Mouse (Mus musculus): ENCODE measurements around the gene Atp5j. TPM values are rescaled to one million over a fixed set of nuclear protein-coding genes. Genes with fewer than 3 reads are reported as not detected.

Atp5j gene
- polyA plus RNA-seq, 1 experiment from 2014 or later = 758 TPM

DNA sequence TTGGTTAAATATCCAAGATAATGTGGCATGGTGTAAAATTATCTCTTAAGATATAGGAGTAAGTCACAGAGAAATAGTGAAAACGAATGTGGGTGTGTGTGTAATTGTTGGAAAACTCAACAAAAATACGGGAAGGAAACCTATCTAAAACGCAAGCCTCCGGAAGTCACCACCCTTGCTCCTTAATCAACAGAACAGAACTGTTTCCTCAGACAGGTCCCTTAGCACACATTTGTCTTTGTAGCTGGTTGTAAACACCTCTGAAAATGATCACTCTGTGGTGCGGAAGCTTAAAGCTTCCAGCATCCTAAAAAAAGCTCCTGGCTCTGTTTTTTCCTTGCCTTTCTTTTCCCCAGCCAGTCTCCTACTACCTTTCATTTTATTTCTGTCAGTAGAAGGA lies 30.6 kb downstream of the Atp5j start:
- Histone ChIP-seq H3K4me1 (no peaks in the 10 kb centered on the region), H3K9me3 (no peaks in the 10 kb centered on the region), H3K9ac (no peak overlapping the region), H3K27me3 (no peaks in the 10 kb centered on the region), H3K27ac (no peak overlapping the region), H3K4me3 (replicated peaks) (no peak overlapping the region), H3K36me3 (replicated peaks) (peaks cover 27% of the 10 kb centered on the region), H3K4me2 (no peak overlapping the region)
- 92% methylated on average over 5 of the region's 5 CpGs for WGBS
- no peak for ATAC-seq (ENCODE audit: low FRiP score)

DNA sequence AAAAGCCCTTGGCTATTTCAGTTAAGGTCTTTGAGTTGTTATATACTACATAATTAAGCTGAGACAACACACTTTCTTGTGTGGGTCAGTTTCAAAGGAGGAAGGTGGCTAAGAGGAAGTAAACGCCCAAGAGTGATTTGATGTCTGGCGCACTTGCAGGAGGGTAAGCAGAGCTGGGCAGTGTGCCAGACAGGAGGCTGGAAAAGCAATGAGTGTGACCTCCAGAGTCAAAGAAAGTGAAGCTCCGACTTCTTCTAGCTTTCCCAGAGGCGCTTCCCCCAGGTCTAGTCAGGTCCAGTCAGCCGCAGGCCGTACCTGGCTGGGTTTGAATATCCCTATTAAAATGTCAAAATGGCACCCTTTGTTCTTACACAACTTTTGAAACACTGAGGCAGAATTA lies 33.2 kb downstream of the Atp5j start:
- Histone ChIP-seq H3K4me1 (no peaks in the 10 kb centered on the region), H3K9ac (no peak overlapping the region), H3K4me2 (no peak overlapping the region), H3K9me3 (no peaks in the 10 kb centered on the region), H3K27me3 (no peaks in the 10 kb centered on the region), H3K27ac (no peak overlapping the region), H3K4me3 (replicated peaks) (no peak overlapping the region), H3K36me3 (replicated peaks) (peaks cover 11% of the 10 kb centered on the region)
- WGBS = 88% methylated on average over 6 of the region's 6 CpGs
- no peak for ATAC-seq (ENCODE audit: low FRiP score)

DNA sequence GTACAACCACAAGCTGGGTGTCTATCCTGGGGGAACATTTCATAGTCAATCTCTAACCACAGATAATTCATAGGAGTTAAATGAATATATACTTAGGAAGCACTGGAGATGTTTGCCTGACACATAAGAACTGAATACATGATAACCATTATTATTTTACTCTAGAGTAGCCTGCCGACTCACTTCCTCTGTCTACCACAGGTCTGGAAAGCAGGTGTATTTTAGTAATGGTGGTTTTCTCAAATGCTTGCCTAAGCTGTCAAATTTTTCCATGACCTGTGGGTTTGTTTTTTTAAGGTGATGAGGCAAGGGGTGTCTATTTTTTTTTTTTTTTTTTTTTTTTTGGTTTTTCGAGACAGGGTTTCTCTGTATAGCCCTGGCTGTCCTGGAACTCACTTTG lies 35.4 kb downstream of the Atp5j start:
- no peaks in the 10 kb centered on the region for H3K27me3 ChIP-seq
- 98% methylated on average over 1 of the region's 2 CpGs for WGBS
- no peak overlapping the region for H3K4me2 ChIP-seq
- H3K27ac ChIP-seq = no peak overlapping the region
- H3K9me3 ChIP-seq = no peaks in the 10 kb centered on the region
- H3K9ac ChIP-seq = no peak overlapping the region
- no peak overlapping the region for H3K4me3 ChIP-seq (replicated peaks)
- no peaks in the 10 kb centered on the region for H3K36me3 ChIP-seq (replicated peaks)
- ATAC-seq (ENCODE audit: low FRiP score) = no peak
- H3K4me1 ChIP-seq = no peaks in the 10 kb centered on the region

DNA sequence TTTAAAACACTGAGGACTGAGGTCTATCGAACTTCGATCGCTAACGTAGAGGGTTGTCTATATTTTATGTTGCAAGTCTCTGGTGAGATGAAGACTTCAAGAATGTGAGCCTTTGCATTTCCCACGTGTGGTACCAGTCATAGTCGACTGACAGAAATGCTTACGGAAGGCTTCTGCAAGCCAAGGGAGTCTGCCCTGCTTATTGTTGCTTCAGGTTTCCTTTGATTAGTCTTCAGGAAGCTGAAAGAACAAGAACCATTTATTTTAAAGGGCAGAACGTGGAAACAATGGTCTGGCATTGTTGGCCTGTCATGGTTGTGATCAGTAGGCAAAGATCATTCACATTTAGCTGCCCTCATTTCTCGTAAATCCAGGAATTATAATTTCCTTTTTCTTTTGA lies 38.7 kb downstream of the Atp5j start:
- Histone ChIP-seq H3K27me3 (no peaks in the 10 kb centered on the region), H3K36me3 (replicated peaks) (no peaks in the 10 kb centered on the region), H3K9ac (no peak overlapping the region), H3K27ac (no peak overlapping the region), H3K4me3 (replicated peaks) (no peak overlapping the region), H3K4me1 (no peaks in the 10 kb centered on the region), H3K4me2 (no peak overlapping the region), H3K9me3 (no peaks in the 10 kb centered on the region)
- WGBS = 83% methylated on average over 9 of the region's 9 CpGs
- no peak for ATAC-seq (ENCODE audit: low FRiP score)

DNA sequence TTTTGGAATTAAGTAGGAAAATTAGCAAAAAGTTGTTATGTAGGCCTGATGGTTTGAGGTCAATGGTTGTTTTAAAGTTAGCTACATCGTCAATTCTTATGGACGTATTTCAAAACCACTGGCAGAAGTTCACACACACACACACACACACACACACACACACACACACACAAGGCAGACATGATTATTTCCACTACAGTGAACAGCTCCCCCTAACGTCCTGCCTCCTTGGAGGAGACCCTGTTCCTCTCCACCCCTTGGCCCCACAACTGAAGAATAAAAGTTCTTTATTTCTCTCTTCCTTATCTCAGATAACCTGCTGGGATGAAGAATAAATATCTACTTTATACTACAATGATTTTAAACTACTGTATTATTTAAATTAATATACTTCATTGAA lies 40.1 kb downstream of the Atp5j start:
- Histone ChIP-seq H3K36me3 (replicated peaks) (peaks cover 4% of the 10 kb centered on the region), H3K9me3 (no peaks in the 10 kb centered on the region), H3K4me2 (no peak overlapping the region), H3K9ac (no peak overlapping the region), H3K4me1 (no peaks in the 10 kb centered on the region), H3K27me3 (no peaks in the 10 kb centered on the region), H3K4me3 (replicated peaks) (no peak overlapping the region), H3K27ac (no peak overlapping the region)
- 63% methylated on average over 3 of the region's 3 CpGs for WGBS
- no peak for ATAC-seq (ENCODE audit: low FRiP score)

DNA sequence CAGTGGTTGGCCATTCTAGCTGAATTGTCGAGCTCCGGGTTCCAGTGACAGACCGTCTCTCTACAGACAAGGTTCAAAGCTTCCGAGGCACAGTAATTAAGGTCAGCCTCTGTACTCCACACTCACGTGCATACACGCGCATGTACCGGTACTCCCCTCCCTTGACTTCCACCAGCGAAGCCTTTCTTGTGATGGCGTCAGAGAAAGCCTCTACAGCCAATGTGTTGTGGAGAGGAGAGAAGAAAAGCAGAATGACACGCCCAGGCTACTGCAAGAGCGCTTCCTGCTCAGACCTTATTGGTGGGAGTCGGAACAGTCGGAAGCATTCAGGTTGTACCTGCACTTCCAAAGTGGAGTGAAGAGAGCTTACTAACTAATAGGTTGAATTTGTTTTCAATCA lies 42.0 kb downstream of the Atp5j start:
- no peak overlapping the region for H3K4me2 ChIP-seq
- H3K27me3 ChIP-seq = no peaks in the 10 kb centered on the region
- no peaks in the 10 kb centered on the region for H3K9me3 ChIP-seq
- H3K4me1 ChIP-seq = no peaks in the 10 kb centered on the region
- peaks cover 4% of the 10 kb centered on the region for H3K36me3 ChIP-seq (replicated peaks)
- H3K9ac ChIP-seq = no peak overlapping the region
- WGBS = 88% methylated on average over 14 of the region's 14 CpGs
- no peak for ATAC-seq (ENCODE audit: low FRiP score)
- no peak overlapping the region for H3K27ac ChIP-seq
- no peak overlapping the region for H3K4me3 ChIP-seq (replicated peaks)

DNA sequence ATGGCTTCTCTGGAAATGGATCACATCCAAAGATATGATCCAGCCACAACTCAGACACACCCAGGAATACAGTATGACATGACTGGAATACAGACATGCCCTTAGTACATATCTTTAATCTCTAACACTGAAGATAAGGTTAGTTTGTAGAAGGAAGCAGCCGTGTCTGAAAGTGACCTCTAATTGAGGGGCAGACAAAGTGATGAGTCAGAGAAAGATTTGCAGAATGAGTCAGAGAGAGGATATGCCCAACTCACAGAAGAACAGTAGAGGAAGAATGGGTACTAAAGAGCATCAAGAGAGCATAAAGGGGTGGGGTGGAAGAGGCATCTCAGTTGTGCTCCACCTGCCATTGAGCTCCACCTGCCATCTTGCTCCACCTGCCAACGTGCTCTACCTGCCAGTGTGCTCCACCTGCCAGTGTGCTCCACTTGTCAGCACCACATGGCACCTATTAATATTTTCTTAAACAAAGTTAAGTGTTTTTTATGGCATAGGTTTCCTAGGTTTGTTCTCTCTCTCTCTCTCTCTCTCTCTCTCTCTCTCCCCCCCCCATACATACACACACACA lies 44.7 kb downstream of the Atp5j start:
- Histone ChIP-seq H3K4me2 (no peak overlapping the region), H3K9ac (no peak overlapping the region), H3K27ac (no peak overlapping the region), H3K4me3 (replicated peaks) (no peak overlapping the region), H3K4me1 (no peaks in the 10 kb centered on the region), H3K36me3 (replicated peaks) (peaks cover 10% of the 10 kb centered on the region), H3K27me3 (no peaks in the 10 kb centered on the region), H3K9me3 (no peaks in the 10 kb centered on the region)
- WGBS = 95% methylated on average over 2 of the region's 2 CpGs
- no peak for ATAC-seq (ENCODE audit: low FRiP score)

DNA sequence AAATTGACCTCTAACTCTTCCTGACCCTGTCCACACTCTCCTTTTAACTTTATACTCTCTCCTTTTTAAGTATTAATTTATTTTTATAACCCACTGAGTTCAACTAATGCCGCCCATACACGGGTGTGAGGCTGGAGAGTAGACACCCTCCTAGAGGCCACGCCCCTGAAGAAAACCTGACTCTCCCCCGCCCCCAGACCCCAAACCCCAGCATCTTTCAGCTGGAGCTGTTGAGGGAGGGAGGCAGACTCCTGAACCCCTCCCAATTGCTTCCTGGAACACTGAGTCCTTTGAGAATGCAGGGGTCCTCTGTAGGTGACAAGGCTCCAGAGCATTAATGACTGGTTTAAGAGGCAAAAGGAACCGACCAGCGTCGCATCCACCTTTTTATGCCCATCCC lies 50.5 kb downstream of the Atp5j start:
- H3K4me1 ChIP-seq = peaks cover 4% of the 10 kb centered on the region; the same call in 1 of the 2 replicates
- H3K4me2 ChIP-seq = no peak overlapping the region
- no peaks in the 10 kb centered on the region for H3K9me3 ChIP-seq
- no peak for ATAC-seq (ENCODE audit: low FRiP score)
- WGBS = 9% methylated on average over 7 of the region's 7 CpGs
- H3K27ac ChIP-seq = no peak overlapping the region
- H3K36me3 ChIP-seq (replicated peaks) = peaks cover 8% of the 10 kb centered on the region
- H3K4me3 ChIP-seq (replicated peaks) = no peak overlapping the region
- no peaks in the 10 kb centered on the region for H3K27me3 ChIP-seq
- H3K9ac ChIP-seq = no peak overlapping the region

DNA sequence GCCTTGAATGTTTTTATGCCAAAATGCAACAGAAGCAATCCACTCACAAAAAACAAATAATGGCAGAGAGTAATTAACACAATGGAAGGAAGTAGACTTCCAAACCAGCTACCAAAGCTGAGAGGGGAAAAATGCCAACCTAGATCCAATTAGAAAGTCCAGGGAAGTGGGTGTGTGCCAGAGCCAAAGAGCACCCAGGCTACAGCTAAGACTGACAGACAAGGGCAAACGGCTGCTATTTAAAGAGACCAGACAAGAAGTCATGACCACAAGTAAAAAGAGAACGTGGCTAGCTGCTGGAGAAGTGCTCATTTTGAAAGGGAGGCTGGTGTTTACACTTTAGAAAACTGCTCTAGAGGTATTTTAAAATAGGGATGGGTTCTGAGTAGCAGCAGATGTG lies 52.1 kb downstream of the Atp5j start:
- Histone ChIP-seq H3K9me3 (no peaks in the 10 kb centered on the region), H3K9ac (no peak overlapping the region), H3K4me2 (no peak overlapping the region), H3K27me3 (no peaks in the 10 kb centered on the region), H3K4me3 (replicated peaks) (no peak overlapping the region), H3K4me1 (peaks cover 4% of the 10 kb centered on the region; the same call in 1 of the 2 replicates), H3K36me3 (replicated peaks) (peaks cover 25% of the 10 kb centered on the region), H3K27ac (no peak overlapping the region)
- 55% methylated on average over 2 of the region's 2 CpGs for WGBS
- ATAC-seq (ENCODE audit: low FRiP score) = no peak

DNA sequence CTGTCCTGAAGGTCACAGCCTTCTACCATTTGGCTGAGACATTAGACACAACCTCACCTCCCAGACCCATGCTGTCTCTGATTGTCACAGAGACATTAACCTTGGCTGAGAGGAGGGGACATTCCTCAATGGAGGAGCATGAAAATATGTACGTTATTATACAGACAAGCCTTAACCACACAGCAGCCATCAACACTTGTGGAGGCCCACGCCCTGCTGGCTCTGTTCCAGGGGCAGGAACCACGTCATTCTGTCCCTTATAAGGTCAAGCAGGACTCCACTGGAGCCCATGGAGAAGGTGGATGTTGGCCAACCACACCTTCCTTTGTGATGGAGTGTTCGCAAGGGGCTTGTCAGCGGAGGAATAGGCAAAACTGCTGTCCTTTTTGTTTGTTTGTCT lies 55.7 kb downstream of the Atp5j start:
- Histone ChIP-seq H3K36me3 (replicated peaks) (peaks cover 22% of the 10 kb centered on the region), H3K4me2 (no peak overlapping the region), H3K9ac (no peak overlapping the region), H3K4me3 (replicated peaks) (no peak overlapping the region), H3K9me3 (no peaks in the 10 kb centered on the region), H3K4me1 (peaks cover 11% of the 10 kb centered on the region), H3K27me3 (no peaks in the 10 kb centered on the region), H3K27ac (no peak overlapping the region)
- no peak for ATAC-seq (ENCODE audit: low FRiP score)
- WGBS = 89% methylated on average over 5 of the region's 5 CpGs

DNA sequence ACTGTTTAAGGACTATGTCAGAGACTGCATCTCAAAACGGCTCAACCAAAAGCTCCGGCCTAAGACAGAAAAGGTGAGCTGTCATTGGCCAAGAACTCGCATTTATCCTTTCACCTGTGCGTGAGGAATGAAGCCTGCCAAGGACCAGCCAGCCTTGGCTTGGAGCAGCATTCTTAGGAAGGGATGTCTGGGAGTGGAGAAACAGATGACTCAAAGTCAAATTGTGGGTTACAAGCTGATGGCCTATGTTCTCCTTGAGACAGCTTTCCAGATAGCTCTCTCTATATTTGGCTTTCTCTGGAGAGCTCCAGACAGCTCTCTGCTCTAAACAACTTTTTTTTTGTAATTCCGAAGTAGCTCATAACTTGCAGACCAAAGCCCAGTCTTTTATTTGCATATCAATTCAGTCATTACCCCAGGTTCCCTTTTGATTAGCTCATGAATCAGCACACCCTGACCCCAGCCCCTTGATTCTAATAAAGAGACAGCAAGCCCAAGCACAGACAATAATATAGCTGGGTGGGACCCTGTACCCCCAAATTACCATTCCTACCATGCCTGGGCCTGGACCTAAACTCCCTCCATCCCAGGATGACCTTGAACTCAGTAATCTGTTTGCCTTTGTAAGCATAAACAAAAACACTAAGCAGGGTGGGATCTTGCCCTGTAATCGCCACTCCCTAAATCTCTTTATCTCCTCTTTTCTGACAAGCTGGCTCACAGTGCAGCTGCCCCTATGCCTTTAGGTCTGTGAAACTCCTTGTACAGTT lies 56.4 kb downstream of the Atp5j start:
- H3K27ac ChIP-seq = no peak overlapping the region
- no peak overlapping the region for H3K4me3 ChIP-seq (replicated peaks)
- no peak for ATAC-seq (ENCODE audit: low FRiP score)
- peaks cover 11% of the 10 kb centered on the region for H3K4me1 ChIP-seq
- WGBS = 82% methylated on average over 6 of the region's 6 CpGs
- peaks cover 22% of the 10 kb centered on the region for H3K36me3 ChIP-seq (replicated peaks)
- H3K9me3 ChIP-seq = no peaks in the 10 kb centered on the region
- no peak overlapping the region for H3K9ac ChIP-seq
- no peaks in the 10 kb centered on the region for H3K27me3 ChIP-seq
- H3K4me2 ChIP-seq = no peak overlapping the region

DNA sequence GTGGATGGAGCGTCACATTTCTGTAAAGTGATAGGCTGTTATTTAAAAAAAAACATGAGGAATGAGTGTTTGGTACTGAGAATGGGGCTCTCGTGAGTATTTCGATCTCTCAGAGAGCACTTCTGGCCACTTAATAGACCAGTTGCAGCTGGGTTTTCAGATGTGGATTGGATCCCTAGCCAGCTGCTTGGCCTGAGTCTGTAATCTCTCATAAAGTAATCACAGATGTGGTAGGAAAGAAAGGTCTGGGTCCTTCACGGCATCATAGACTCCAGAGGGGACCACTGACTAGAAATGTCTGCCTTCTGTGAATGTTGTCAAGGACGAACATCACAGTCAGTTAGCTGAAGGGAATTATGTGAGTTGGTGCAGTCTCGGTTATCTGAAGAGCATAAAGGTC lies 57.0 kb downstream of the Atp5j start:
- Histone ChIP-seq H3K27ac (no peak overlapping the region), H3K4me3 (replicated peaks) (no peak overlapping the region), H3K4me1 (peaks cover 11% of the 10 kb centered on the region), H3K27me3 (no peaks in the 10 kb centered on the region), H3K9ac (no peak overlapping the region), H3K9me3 (no peaks in the 10 kb centered on the region), H3K36me3 (replicated peaks) (peaks cover 22% of the 10 kb centered on the region), H3K4me2 (no peak overlapping the region)
- 86% methylated on average over 6 of the region's 6 CpGs for WGBS
- ATAC-seq (ENCODE audit: low FRiP score) = no peak

Data from forebrain, embryonic 12.5 days (tissue).